Mouse (Mus musculus) lung, adult 2 months (tissue): ENCODE measurements around the gene Tob1.

ENCODE experiments used
- CTCF ChIP-seq: fragments of 200-500 bp; IDR thresholded peaks from 2 replicates; pipeline ENCODE4 v1.5.1; 2011; ENCODE audit warnings: mild to moderate bottlenecking, low read length, control low read depth; ENCODE audit not compliant: insufficient read depth
- POLR2A ChIP-seq: fragments of 200-500 bp; IDR thresholded peaks from 2 replicates; pipeline ENCODE4 v1.6.1; 2011; ENCODE audit warnings: low read depth, mild to moderate bottlenecking, control low read depth, low read length, borderline replicate concordance; ENCODE audit errors: extremely low read depth

DNA sequence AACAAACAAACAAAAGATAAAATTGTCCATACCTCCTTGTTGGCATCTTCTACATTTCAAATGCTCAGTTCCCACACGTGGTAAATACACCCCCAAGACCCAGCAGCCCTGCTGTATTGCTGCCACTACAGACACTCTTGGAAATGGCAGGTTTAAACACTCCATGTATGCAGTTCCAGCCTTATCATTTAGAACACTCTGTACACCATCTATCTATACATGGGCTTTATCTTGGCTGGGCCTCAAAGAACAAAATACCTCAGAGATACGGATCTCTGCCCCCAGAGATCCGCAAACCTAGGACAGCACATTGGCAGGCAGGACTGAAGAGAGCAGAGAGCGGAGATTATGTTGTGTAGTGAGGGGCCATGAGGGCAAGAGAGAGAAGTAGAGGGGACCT lies 31.1 kb upstream of the Tob1 start:
- TF ChIP-seq CTCF (no peak), POLR2A (no peak)
